Mouse (Mus musculus): ENCODE data around the gene Ppfia1.
A peak's percentile ranks its signal among the peaks of the same experiment; 100 is the strongest.

- TF ChIP-seq CTCF (IDR thresholded peaks at IDR 0.05; ENCODE audit: borderline replicate concordance, extremely low read depth, insufficient read depth, insufficient read length) (peak; percentile 25; the same call in 1 of the 2 replicates), POLR2A (IDR thresholded peaks at IDR 0.05; ENCODE audit: borderline replicate concordance, extremely low read depth, insufficient read depth, insufficient read length, poor library complexity, severe bottlenecking) (no peak)
Measured at GRCm38 (mm10) chr7:144427460-144427859, 126.1 kb downstream of the Ppfia1 start.
